Mouse (Mus musculus): ENCODE results near the gene H2afx.
"Not testable (repeated sequence)": the region's sequence is repeated elsewhere in the genome, so short reads cannot be mapped to it uniquely, and the experiment has no call there.

H2afx gene

GRCm38 (mm10) chr9:44342605-44343004 is 8.1 kb downstream of the H2afx start:
- no peak for DNase-seq

GRCm38 (mm10) chr9:44343290-44343689 is 8.8 kb downstream of the H2afx start:
- DNase-seq, result no peak

- DNase-seq, result peak; percentile 97
Measured at GRCm38 (mm10) chr9:44343781-44344421, 9.4 kb downstream of the H2afx start, which contains the start of gene Hmbs. TSS of gene Hmbs (minus strand) at chr9:44344228.

GRCm38 (mm10) chr9:44345570-44346433 is 11.3 kb downstream of the H2afx start:
- no peak for DNase-seq

- no peak for DNase-seq
Measured at GRCm38 (mm10) chr9:44347166-44347565, 12.7 kb downstream of the H2afx start.

- no peak for DNase-seq
Measured at GRCm38 (mm10) chr9:44347621-44348020, 13.1 kb downstream of the H2afx start.

GRCm38 (mm10) chr9:44348546-44348945 is 14.1 kb downstream of the H2afx start:
- no peak for DNase-seq

GRCm38 (mm10) chr9:44351396-44351795 is 16.9 kb downstream of the H2afx start:
- DNase-seq, result no peak

- DNase-seq, result no peak
Measured at GRCm38 (mm10) chr9:44352337-44352736, 17.8 kb downstream of the H2afx start.

GRCm38 (mm10) chr9:44353142-44353541 is 18.6 kb downstream of the H2afx start:
- no peak for DNase-seq

GRCm38 (mm10) chr9:44357207-44357606 is 22.7 kb downstream of the H2afx start:
- DNase-seq, result peak; percentile 43

- DNase-seq, result peak; percentile 96
Measured at GRCm38 (mm10) chr9:44361190-44361917, 26.9 kb downstream of the H2afx start, which contains the start of gene Vps11. TSS of gene Vps11 (minus strand) at chr9:44361670.

- not testable (repeated sequence) for DNase-seq
Measured at GRCm38 (mm10) chr9:44361931-44362330, 27.4 kb downstream of the H2afx start.

GRCm38 (mm10) chr9:44364480-44364879 is 30.0 kb downstream of the H2afx start:
- DNase-seq, result peak; percentile 40

- DNase-seq, result no peak
Measured at GRCm38 (mm10) chr9:44373386-44373785, 38.9 kb downstream of the H2afx start.

- DNase-seq, result no peak
Measured at GRCm38 (mm10) chr9:44376141-44376540, 41.6 kb downstream of the H2afx start.

GRCm38 (mm10) chr9:44377335-44377734 is 42.8 kb downstream of the H2afx start:
- DNase-seq, result not testable (repeated sequence)

GRCm38 (mm10) chr9:44378153-44378730 is 43.7 kb downstream of the H2afx start:
- DNase-seq, result no peak

GRCm38 (mm10) chr9:44379054-44379834 is 44.8 kb downstream of the H2afx start, which contains the start of gene Hyou1:
TSS of gene Hyou1 (plus strand) at chr9:44379490.
- DNase-seq, result peak; percentile 99

- no peak for DNase-seq
Measured at GRCm38 (mm10) chr9:44379862-44380261, 45.4 kb downstream of the H2afx start.

GRCm38 (mm10) chr9:44384596-44384995 is 50.1 kb downstream of the H2afx start:
- no peak for DNase-seq

Data from lung, postnatal 36 days (tissue).